Mouse (Mus musculus) telencephalon, adult 2 months (tissue): ENCODE measurements around the gene Mal.
"Not testable (repeated sequence)": the region's sequence is repeated elsewhere in the genome, so short reads cannot be mapped to it uniquely, and the experiment has no call there.

ENCODE experiments used
- DNase-seq: peaks from one replicate; pipeline ENCODE4 v3.0.0-alpha.2; 2011; ENCODE audit warnings: low read depth, low spot score

The Mal gene

DNA sequence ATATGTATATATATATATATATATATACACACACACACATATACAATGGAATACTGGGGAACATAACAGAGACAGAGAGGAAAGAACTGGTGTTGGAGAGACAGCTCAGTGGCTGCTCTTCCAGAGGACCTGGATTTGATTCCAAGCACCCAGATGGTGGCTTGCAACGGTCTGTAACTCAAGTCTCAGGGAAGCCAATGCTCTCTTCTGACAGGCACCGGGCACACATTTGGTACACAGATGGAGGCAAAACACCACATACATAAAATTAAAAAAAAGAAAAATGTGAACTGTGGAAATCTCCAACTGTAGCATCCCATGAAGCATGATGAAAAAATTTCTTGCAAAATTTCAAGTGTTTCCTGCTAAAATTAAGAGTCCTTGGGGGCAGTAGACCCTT, 31.7 kb downstream of the Mal start:
- no peak for DNase-seq

DNA sequence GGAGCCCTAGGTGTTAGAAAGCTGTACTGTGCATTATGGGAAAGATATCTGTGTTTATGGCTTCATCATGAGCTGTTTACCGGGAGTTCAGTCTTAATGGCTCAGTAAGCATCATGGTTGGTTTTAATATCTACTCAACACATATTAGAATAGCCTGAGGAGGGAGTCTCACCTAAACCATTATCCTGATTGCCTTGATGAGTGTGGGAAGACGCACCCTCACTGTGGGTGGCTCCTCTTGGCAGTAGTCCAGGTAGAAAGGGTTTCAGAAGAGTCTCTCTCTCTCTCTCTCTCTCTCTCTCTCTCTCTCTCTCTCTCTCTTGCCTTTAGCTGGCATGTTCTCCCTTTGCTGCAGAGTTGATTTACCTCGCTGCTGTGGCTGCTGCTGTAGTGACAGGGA, 34.4 kb downstream of the Mal start:
- DNase-seq: no peak

DNA sequence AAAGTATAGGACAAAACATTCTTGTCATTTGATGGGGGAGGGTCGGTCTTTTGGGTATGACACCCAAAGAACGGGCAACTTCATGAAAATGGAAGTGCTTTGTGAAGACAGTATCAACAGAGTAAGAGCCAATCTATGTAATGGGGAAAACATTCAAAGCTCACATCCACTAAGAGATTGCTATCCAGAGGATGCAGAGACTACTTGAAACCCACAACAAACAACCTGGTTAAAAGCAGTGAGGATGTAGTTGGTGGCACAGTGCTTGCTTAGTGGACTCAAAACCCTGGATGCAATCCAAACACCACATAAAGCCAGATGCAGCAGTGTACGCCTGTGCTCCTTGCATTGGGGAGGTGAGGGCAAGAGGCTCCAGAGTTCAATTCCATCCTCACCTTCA, 37.2 kb downstream of the Mal start:
- no peak for DNase-seq

DNA sequence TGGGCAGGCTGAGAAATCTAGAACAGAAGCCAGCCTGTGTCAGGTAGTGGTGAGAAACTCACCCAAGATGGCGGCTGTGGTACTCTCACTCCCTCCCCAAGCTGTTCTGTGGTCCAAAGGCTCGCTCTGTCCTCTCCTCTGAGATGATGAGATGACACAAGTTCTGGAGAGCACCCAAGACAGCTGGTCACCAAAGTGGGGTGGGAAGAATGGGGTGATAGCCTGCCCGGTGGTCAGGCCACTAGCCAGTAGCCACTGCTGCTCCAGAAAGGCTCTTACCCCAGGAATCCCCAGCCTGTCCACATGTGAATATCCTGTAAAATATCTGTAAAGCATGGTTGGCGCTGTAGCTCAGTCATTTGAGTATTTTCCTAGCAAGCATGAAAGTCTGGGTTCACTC, 44.2 kb downstream of the Mal start:
- DNase-seq: peak; percentile 42

DNA sequence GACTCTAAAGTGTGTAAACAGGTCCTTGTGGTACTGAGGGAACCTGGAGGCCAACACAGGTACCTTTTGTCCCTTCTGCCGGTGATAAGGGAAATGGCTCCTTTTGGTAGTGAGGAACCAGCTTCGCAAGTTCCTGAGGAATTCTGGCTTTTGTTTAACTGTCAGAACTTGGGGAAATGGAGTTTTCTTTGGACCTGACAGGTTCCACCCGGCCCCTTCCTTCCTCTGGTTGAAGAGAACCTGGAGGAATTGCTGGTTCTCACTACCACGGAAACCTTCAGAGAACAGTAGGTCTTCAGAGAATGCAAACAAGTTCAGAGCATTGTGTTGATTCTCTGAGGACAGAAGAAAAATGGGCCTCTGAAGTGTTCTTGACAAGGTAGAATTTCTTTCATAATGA, 45.1 kb downstream of the Mal start:
- DNase-seq: no peak

DNA sequence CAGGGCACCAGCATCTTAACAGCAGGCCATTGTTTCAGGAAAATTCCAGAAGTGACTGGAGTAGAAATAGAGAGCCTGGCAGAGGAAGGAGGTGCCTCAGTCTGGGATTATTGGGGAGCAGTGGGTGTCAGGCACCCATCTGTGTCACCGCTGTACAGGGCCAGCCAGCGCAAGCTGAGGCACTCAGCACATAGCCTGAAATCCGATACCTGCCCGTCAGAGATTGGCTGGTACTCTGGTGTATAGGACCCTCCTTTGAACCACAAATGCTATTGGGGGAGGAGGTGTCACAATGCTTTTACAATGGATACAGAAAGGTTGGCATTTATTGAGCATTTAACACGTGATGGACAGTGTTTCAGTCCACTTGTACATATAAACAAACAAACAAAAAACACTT, 47.5 kb downstream of the Mal start:
- no peak for DNase-seq

DNA sequence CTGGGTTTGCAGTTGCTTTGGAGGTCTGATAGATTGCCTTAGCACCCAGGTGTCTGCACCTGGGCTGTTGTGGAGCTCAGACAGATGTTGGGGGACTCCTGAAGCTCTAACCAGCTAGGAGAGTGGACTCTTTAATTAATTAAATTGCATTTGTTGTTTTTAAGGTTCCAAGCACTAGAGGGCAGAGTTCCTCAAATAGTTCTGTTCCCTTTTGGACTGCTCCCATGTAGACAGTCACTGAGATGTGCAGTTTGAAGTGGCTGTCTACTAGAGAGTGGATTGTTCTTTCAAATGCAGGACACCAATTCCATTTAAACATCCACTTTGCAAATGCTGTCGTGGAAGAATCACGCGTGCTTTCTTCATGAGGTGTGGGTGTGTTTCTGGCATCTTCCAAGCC, 48.3 kb downstream of the Mal start:
- DNase-seq: peak; percentile 61

DNA sequence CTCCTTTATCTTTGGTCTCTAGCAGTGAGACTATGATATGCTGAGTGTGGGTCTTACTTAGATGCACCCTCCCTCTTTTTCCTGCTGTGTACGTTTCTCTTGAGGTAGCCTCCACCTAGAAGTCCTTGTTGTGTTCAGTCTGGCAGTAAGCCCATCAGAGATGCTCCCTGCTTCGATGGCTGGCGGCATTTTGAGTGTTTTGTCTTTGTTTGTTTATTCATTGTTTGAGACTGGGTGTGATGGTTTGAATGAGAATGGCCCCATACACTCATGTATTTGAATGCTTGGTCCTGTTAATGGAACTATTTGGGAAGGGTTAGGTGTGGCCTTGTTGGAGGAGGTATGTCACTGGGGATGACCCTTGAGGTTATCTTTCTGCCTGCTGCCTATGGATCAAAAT, 51.3 kb downstream of the Mal start:
- DNase-seq: no peak

DNA sequence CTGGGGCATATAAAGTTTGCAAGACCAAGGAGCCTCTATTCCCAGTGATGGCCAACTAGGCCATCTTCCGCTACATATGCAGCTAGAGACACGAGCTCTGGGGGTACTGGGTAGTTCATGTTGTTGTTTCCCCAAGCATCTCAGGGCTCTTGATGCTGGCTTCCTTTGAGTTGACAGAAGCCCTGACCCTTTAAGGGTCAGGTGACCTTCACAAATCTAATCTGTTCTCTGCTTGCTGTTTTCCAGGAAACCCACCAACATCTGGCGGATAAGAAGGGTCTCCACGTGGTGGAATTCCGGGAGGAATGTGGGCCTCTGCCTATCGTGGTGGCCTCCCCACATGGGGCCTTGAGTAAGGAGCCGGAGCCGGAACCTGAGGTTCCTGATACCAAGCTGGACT, 53.1 kb downstream of the Mal start:
- not testable (repeated sequence) for DNase-seq

DNA sequence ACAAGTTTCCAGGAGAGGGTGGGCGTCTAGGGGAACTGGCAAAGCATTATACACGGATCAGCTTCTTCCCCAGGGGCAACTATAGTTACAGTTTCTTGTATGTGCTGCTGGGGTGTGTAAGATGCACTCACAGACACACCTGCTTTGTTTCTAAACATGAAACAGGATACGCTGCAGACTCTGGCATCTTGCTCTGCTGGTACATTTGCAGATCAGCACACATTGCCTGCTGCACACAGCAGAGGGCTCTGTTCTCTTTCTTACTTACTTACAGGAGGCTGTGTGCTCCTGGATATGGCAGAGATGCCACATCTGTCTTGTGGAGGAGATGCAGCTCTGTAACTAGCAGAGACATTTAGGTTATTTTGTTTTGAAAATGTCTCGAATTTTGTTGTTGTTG, 65.7 kb downstream of the Mal start:
- DNase-seq: no peak

DNA sequence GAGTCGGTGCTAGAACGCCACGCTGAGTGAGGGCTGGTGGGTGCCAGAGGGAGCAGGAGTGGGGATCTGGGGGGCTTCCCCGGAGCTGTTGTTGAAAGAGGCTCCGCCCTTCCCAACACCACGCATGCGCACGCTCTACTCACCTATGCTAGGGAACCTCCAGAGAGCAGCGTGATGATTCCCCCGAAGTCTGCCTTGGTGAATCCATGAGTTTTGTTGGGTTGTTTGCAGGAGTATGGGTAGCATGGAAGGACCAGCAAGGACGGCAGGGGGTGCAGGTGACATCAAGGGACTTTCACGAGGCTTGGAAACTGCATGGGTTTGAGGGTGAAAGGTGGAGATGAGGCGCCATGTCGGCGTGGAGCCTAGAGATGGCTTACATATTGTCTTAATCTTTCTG, 66.3 kb downstream of the Mal start:
- no peak for DNase-seq

DNA sequence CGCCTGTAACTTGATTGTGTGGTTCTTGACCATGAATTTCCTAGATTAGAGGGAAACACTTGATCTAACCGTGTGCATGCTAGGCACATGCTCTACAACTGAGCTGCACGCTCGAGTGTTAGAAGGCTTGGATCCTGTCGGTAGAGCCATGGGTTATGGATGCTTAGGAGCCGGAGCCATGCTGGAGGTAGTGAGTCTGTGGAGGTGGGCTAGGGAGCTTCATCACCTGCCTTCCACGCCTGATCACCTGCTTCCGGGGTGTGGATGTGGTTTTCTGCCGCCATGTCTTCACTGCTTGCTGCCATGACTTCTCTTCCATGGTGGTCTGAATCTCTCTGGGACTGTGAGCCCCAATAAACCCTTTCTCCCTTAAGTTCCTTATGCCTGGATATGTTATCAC, 67.6 kb downstream of the Mal start:
- no peak for DNase-seq

DNA sequence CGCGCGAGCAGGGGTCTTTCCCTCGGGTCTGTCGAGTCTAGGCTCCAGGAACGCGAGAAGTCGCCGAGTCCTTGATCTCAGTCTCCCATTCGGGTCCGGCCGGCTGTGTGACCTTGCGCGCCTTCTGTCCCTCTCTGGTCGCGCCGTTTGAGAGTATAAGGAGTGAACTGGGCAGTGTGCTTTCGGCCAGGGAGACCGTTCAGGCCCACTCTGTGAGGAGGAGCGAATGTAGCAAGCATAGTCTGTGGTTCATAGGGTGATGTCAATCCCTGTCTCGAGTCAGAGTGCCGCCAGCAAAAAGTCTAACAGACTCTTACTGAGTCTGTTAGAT, 69.0 kb downstream of the Mal start:
- DNase-seq: no peak

DNA sequence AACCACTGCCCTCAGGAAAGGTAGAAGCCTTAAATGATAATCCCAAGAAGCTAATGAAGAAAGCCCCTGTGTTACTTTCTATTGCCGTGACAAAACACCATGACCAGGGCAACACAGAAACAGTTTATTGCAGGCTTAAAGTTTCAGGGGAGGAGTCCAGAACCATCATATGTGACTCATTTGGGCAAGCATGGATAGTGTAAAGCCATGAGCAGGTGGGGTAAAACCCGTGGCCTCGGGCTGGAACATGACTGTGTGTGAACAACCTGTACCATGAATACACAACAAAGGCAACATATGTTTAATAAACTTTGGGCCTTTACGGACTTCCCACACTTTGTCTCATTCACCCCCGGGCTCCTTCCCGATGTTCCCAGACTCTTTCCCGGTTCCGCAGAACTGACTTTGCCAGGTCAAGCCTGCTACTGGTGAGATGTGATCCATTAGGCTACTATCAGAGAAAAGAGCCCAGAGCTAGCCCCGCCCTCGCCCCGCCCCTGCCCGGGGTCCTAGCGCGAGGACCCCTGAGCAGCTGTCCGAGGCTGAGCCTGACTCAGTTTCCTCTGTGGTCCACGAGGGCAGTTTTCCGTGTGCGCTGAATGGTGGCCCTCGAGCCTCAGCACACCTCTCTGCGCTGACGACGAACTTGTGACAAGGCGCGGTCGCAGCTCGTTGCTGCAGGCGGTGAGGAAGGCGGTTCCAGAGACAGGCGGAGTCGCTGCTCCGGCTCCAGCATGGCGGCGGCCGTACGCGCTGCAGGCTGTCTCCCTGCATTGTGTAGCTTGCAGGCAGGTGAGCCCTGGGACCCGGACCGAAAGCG, 69.6 kb downstream of the Mal start, which contains the start of the genes Zfp661 and Mrps5:
TSS of gene Zfp661 (minus strand) at position 401 of the 820 bp plus-strand sequence.
TSS of gene Mrps5 (plus strand) at position 529 of the 820 bp plus-strand sequence.
- peak; percentile 54 for DNase-seq

DNA sequence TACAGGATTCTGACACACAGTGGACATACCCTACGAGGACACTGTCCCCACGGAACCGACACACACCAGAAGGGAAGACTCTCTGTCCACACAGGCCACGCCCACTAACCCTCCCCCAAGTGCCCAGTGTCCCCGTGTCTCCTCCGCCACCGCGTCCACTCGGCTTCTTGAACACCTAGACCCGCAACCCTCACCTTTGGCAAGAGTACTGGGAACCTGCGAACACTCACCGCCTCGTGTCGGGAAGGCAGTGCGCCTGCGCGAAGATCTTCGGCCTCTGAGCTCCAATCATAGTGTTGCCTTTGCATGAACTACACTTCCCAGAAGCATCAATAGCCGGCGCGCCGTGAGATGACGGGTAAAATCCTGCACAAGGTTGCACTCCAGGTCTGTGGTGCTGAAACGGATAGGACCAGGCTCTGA, 72.0 kb downstream of the Mal start:
- peak; percentile 95 for DNase-seq
